Mouse (Mus musculus) heart, adult 8-10 months (tissue): ENCODE measurements around the gene Ccnl1. TPM values are rescaled to one million over a fixed set of nuclear protein-coding genes. Genes with fewer than 3 reads are reported as not detected.

Source experiments
- DNase-seq: peaks from one replicate; pipeline ENCODE4 v3.0.0; 2022; ENCODE audit warnings: low spot score
- total RNA-seq, 4 experiments: library from RNA; stranded (reverse); gene quantifications; 2 replicates each; pipeline ENCODE4 v1.2.4; 2022

Ccnl1 gene
- total RNA-seq, 4 experiments from 2014 or later: 14.9 to 20.4 (median 16.9) TPM

GRCm38 (mm10) chr3:65959416-65960001 lies 1.5 kb upstream of the Ccnl1 start:
- DNase-seq: no peak

GRCm38 (mm10) chr3:65958840-65959185 lies 764 bp upstream of the Ccnl1 start:
- no peak for DNase-seq

- peak; percentile 64 for DNase-seq
Measured at GRCm38 (mm10) chr3:65957271-65958101, 563 bp downstream of the Ccnl1 start.

- no peak for DNase-seq
Measured at GRCm38 (mm10) chr3:65954499-65955391, 3.3 kb downstream of the Ccnl1 start.

GRCm38 (mm10) chr3:65950831-65951365 lies 7.2 kb downstream of the Ccnl1 start:
- no peak for DNase-seq

- no peak for DNase-seq
Measured at GRCm38 (mm10) chr3:65950304-65950703, 7.7 kb downstream of the Ccnl1 start.

GRCm38 (mm10) chr3:65945277-65945932 lies 12.6 kb downstream of the Ccnl1 start:
- DNase-seq: no peak

GRCm38 (mm10) chr3:65944713-65945112 lies 13.3 kb downstream of the Ccnl1 start:
- DNase-seq: no peak

- DNase-seq: no peak
Measured at GRCm38 (mm10) chr3:65943453-65943852, 14.6 kb downstream of the Ccnl1 start.

GRCm38 (mm10) chr3:65941052-65941451 lies 17.0 kb downstream of the Ccnl1 start:
- no peak for DNase-seq

- DNase-seq: no peak
Measured at GRCm38 (mm10) chr3:65938211-65938610, 19.8 kb downstream of the Ccnl1 start.

GRCm38 (mm10) chr3:65936384-65936783 lies 21.7 kb downstream of the Ccnl1 start:
- no peak for DNase-seq

GRCm38 (mm10) chr3:65935153-65935552 lies 22.9 kb downstream of the Ccnl1 start:
- DNase-seq: no peak

GRCm38 (mm10) chr3:65933726-65934125 lies 24.3 kb downstream of the Ccnl1 start:
- no peak for DNase-seq

- DNase-seq: no peak
Measured at GRCm38 (mm10) chr3:65931542-65931941, 26.5 kb downstream of the Ccnl1 start.

- no peak for DNase-seq
Measured at GRCm38 (mm10) chr3:65930636-65931035, 27.4 kb downstream of the Ccnl1 start.

GRCm38 (mm10) chr3:65929821-65930633 lies 28.0 kb downstream of the Ccnl1 start:
- peak; percentile 84 for DNase-seq

GRCm38 (mm10) chr3:65929304-65929783 lies 28.7 kb downstream of the Ccnl1 start:
- peak; percentile 90 for DNase-seq

GRCm38 (mm10) chr3:65928614-65929272 lies 29.3 kb downstream of the Ccnl1 start:
- no peak for DNase-seq

GRCm38 (mm10) chr3:65927685-65928084 lies 30.4 kb downstream of the Ccnl1 start:
- peak; percentile 68 for DNase-seq
